Mouse (Mus musculus): ENCODE results near the gene Scaf4. TPM values are rescaled to one million over a fixed set of nuclear protein-coding genes. Genes with fewer than 3 reads are reported as not detected.
"Not testable (repeated sequence)": the region's sequence is repeated elsewhere in the genome, so short reads cannot be mapped to it uniquely, and the experiment has no call there.

Scaf4 gene
- polyA plus RNA-seq, 1 experiment from 2014 or later, result 9.8 TPM

DNA sequence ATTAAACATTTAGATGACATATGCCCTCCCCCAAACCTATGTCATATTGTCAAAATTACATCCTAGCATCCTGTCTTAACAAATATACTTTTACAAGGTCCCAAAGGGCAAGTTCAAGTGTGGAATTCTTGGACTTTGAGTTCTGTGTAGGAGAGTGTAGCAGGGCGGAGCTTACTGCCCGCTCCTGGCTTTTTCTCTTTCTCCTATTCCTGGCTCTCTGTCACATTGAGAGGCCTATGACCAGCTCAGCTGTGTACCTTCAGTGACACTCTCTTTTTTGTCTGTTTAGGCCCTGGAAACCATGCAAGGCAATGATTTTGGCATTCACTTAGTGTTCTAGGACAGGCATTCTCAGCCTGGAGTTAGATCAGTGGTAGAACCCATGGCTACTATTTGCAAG is 67.9 kb downstream of the Scaf4 start:
- Histone ChIP-seq H3K4me3 (replicated peaks) (no peak overlapping the region), H3K4me1 (replicated peaks) (peaks cover 76% of the 10 kb centered on the region), H3K9ac (no peak overlapping the region), H3K27me3 (no peaks in the 10 kb centered on the region), H3K9me3 (replicated peaks) (no peaks in the 10 kb centered on the region), H3K36me3 (no peaks in the 10 kb centered on the region), H3K27ac (peak overlapping the region; percentile 47; the same call in 1 of the 2 replicates), H3K4me2 (no peak overlapping the region)
- no peak for ATAC-seq (ENCODE audit: low read depth)
- DNase-seq, result no peak
- WGBS (ENCODE audit: insufficient replicate concordance), result 88% methylated on average over 2 of the region's 2 CpGs

DNA sequence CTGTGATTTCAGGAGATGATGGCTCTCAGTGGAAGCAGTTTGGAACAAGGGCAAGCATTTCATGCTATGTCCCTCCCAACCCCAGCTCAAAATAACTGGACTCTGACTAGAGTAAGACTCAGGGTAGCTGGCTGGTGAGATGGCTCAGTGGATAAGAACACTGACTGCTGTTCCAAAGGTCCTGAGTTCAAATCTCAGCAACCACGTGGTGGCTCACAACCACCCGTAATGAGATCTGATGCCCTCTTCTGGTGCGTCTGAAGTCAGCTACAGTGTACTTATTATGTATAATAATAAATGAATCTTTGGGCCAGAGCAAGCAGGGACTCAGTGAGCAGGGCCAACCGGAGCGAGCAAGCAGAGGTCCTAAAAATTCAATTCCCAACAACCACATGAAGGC is 68.4 kb downstream of the Scaf4 start:
- not testable (repeated sequence) for ATAC-seq (ENCODE audit: low read depth)

GRCm38 (mm10) chr16:90214731-90215565 is 69.4 kb downstream of the Scaf4 start:
- Histone ChIP-seq H3K27ac (peak overlapping the region; percentile 92), H3K27me3 (no peaks in the 10 kb centered on the region), H3K4me1 (replicated peaks) (peaks cover 77% of the 10 kb centered on the region), H3K9me3 (replicated peaks) (no peaks in the 10 kb centered on the region), H3K36me3 (no peaks in the 10 kb centered on the region), H3K4me2 (no peak overlapping the region), H3K9ac (no peak overlapping the region), H3K4me3 (replicated peaks) (no peak overlapping the region)
- no peak for DNase-seq
- WGBS (ENCODE audit: insufficient replicate concordance), result 67% methylated on average over 11 of the region's 11 CpGs
- no peak for ATAC-seq (ENCODE audit: low read depth)

More for the DNA sequence above, 68.4 kb downstream of the Scaf4 start:
- H3K27me3 ChIP-seq; H3K4me2 ChIP-seq; DNase-seq; H3K9me3 ChIP-seq (replicated peaks); H3K9ac ChIP-seq; H3K36me3 ChIP-seq; H3K4me3 ChIP-seq (replicated peaks): not testable (repeated sequence)
- 74% methylated on average over 5 of the region's 5 CpGs for WGBS (ENCODE audit: insufficient replicate concordance)
- H3K27ac ChIP-seq, result peak overlapping the region; percentile 70
- peaks cover 78% of the 10 kb centered on the region for H3K4me1 ChIP-seq (replicated peaks)

DNA sequence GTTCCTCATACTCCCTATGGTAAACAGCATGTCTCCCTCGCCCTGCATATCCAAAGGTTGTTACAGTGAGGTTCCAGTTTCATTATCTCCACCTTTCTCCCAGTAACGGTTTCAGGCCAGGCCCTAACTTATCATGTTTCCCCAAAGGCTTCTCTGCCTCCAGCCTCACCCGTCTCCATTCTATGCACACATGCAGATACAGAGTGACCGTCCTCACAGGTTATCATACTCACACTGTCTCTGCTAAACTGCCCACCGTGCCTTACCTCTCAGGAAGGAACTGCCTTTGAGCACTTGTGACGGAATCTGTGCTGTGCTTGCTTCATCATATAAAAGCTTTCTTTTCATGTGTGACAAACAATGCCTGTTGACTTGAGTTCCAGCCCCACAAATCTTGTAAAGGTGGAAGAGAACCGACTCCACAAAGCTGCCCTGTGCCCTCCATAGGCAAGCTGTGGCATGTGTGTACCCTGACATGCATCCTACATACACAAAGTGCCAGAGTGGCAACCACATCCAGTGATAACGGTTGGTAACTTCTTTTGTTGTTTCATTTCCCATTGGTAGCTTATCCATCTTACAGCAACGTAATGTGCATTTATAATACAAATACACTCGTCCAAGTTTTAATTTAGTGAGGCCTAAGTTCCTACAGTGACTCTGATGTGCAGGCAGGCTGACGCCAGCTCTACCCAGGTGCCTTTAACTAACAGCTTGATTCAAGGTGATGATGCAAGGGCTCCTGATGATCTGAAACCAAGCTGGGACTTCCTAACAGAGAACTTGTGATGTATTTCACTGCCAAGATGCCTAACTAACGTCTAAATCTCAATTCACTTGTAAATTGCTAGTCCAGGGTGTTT is 70.6 kb downstream of the Scaf4 start:
- H3K4me3 ChIP-seq (replicated peaks), result no peak overlapping the region
- no peaks in the 10 kb centered on the region for H3K9me3 ChIP-seq (replicated peaks)
- H3K4me1 ChIP-seq (replicated peaks), result peaks cover 71% of the 10 kb centered on the region
- peak overlapping the region; percentile 33; the same call in 1 of the 2 replicates for H3K9ac ChIP-seq
- peak overlapping the region; percentile 92 for H3K27ac ChIP-seq
- peak overlapping the region; percentile 49 for H3K4me2 ChIP-seq
- H3K27me3 ChIP-seq, result no peaks in the 10 kb centered on the region
- 34% methylated on average over 12 of the region's 12 CpGs for WGBS (ENCODE audit: insufficient replicate concordance)
- ATAC-seq (ENCODE audit: low read depth) (peak; percentile 97), DNase-seq (peak; percentile 65)
- H3K36me3 ChIP-seq, result no peaks in the 10 kb centered on the region

DNA sequence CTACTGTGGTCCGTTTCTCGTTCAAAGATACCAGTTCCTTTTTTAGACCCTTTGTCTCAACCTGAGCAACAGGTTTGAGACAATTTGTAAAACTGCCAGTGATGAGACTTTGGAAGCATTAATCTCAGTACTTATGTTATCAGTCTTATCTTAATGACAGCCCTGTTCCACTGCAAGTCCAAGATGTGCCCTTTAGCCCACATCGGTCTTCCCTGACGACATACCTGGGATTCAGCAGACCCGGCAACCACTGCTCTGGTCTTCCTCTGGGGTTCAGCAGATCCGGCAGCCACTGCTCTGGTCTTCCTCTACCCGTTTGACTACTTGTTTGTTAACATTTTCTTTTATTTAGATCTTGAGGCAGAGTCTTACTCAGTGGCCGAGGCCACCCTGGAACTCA is 72.5 kb downstream of the Scaf4 start:
- H3K4me3 ChIP-seq (replicated peaks), result no peak overlapping the region
- no peak overlapping the region for H3K27ac ChIP-seq
- H3K36me3 ChIP-seq, result no peaks in the 10 kb centered on the region
- DNase-seq (no peak), ATAC-seq (ENCODE audit: low read depth) (no peak)
- no peak overlapping the region for H3K9ac ChIP-seq
- no peaks in the 10 kb centered on the region for H3K9me3 ChIP-seq (replicated peaks)
- no peaks in the 10 kb centered on the region for H3K27me3 ChIP-seq
- peaks cover 57% of the 10 kb centered on the region for H3K4me1 ChIP-seq (replicated peaks)
- 72% methylated on average over 8 of the region's 8 CpGs for WGBS (ENCODE audit: insufficient replicate concordance)
- no peak overlapping the region for H3K4me2 ChIP-seq

GRCm38 (mm10) chr16:90210717-90211116 is 73.6 kb downstream of the Scaf4 start:
- no peak overlapping the region for H3K4me3 ChIP-seq (replicated peaks)
- ATAC-seq (ENCODE audit: low read depth) (no peak), DNase-seq (no peak)
- no peaks in the 10 kb centered on the region for H3K9me3 ChIP-seq (replicated peaks)
- WGBS (ENCODE audit: insufficient replicate concordance), result 84% methylated on average over 10 of the region's 10 CpGs
- H3K27me3 ChIP-seq, result no peaks in the 10 kb centered on the region
- H3K4me1 ChIP-seq (replicated peaks), result peaks cover 50% of the 10 kb centered on the region
- no peaks in the 10 kb centered on the region for H3K36me3 ChIP-seq
- no peak overlapping the region for H3K9ac ChIP-seq
- no peak overlapping the region for H3K4me2 ChIP-seq
- H3K27ac ChIP-seq, result no peak overlapping the region; the same call in 1 of the 2 replicates

- 71% methylated on average over 3 of the region's 3 CpGs for WGBS (ENCODE audit: insufficient replicate concordance)
- H3K27me3 ChIP-seq, result no peaks in the 10 kb centered on the region
- H3K9ac ChIP-seq, result no peak overlapping the region
- no peak overlapping the region for H3K4me2 ChIP-seq
- H3K4me3 ChIP-seq (replicated peaks), result no peak overlapping the region
- no peaks in the 10 kb centered on the region for H3K36me3 ChIP-seq
- ATAC-seq (ENCODE audit: low read depth) (no peak), DNase-seq (no peak)
- no peak overlapping the region for H3K27ac ChIP-seq
- no peaks in the 10 kb centered on the region for H3K9me3 ChIP-seq (replicated peaks)
- H3K4me1 ChIP-seq (replicated peaks), result peaks cover 33% of the 10 kb centered on the region
Observed at GRCm38 (mm10) chr16:90208996-90209395, 75.3 kb downstream of the Scaf4 start.

DNA sequence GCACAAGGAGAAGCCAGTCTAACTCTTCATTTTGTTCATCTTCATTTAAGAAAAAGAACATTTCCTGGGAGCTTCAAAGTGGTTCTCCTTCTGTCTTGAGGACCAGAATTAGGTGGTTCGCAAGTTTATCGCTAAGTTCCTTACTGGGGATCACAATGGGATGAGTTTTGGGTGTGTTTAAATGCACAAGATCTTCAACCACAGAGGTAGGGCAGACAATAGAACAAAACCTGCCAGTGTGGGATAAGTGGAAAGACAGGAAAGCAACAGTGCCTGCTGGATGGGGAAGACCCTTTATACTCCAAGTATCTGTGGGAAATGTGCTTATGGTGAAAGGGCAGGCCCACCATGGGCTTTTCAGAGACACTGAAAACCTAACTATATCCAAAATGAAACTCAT is 79.4 kb downstream of the Scaf4 start:
- H3K4me1 ChIP-seq (replicated peaks), result peaks cover 14% of the 10 kb centered on the region
- ATAC-seq (ENCODE audit: low read depth) (no peak), DNase-seq (no peak)
- H3K4me3 ChIP-seq (replicated peaks), result no peak overlapping the region
- H3K9me3 ChIP-seq (replicated peaks), result no peaks in the 10 kb centered on the region
- H3K36me3 ChIP-seq, result no peaks in the 10 kb centered on the region
- no peak overlapping the region for H3K27ac ChIP-seq
- H3K9ac ChIP-seq, result no peak overlapping the region
- no peaks in the 10 kb centered on the region for H3K27me3 ChIP-seq
- H3K4me2 ChIP-seq, result no peak overlapping the region
- WGBS (ENCODE audit: insufficient replicate concordance), result 89% methylated on average over 2 of the region's 2 CpGs

GRCm38 (mm10) chr16:90203226-90203962 is 80.9 kb downstream of the Scaf4 start:
- Histone ChIP-seq H3K27ac (no peak overlapping the region), H3K9me3 (replicated peaks) (no peaks in the 10 kb centered on the region), H3K27me3 (no peaks in the 10 kb centered on the region), H3K4me1 (replicated peaks) (peaks cover 24% of the 10 kb centered on the region), H3K4me3 (replicated peaks) (no peak overlapping the region), H3K9ac (no peak overlapping the region), H3K36me3 (no peaks in the 10 kb centered on the region), H3K4me2 (no peak overlapping the region)
- 70% methylated on average over 6 of the region's 6 CpGs for WGBS (ENCODE audit: insufficient replicate concordance)
- DNase-seq (no peak), ATAC-seq (ENCODE audit: low read depth) (no peak)

- Histone ChIP-seq H3K36me3 (no peaks in the 10 kb centered on the region), H3K4me2 (no peak overlapping the region), H3K4me3 (replicated peaks) (no peak overlapping the region), H3K27ac (no peak overlapping the region), H3K4me1 (replicated peaks) (peaks cover 36% of the 10 kb centered on the region), H3K9me3 (replicated peaks) (no peaks in the 10 kb centered on the region), H3K9ac (no peak overlapping the region), H3K27me3 (no peaks in the 10 kb centered on the region)
- ATAC-seq (ENCODE audit: low read depth) (no peak), DNase-seq (no peak)
- WGBS (ENCODE audit: insufficient replicate concordance), result 74% methylated on average over 19 of the region's 19 CpGs
Observed at GRCm38 (mm10) chr16:90202140-90202539, 82.2 kb downstream of the Scaf4 start.

- DNase-seq (no peak), ATAC-seq (ENCODE audit: low read depth) (no peak)
- Histone ChIP-seq H3K4me2 (peak overlapping the region; percentile 76), H3K36me3 (no peaks in the 10 kb centered on the region), H3K4me1 (replicated peaks) (peaks cover 49% of the 10 kb centered on the region), H3K27ac (peak overlapping the region; percentile 98), H3K4me3 (replicated peaks) (no peak overlapping the region), H3K9me3 (replicated peaks) (no peaks in the 10 kb centered on the region), H3K9ac (peak overlapping the region; percentile 71), H3K27me3 (no peaks in the 10 kb centered on the region)
- WGBS (ENCODE audit: insufficient replicate concordance), result 40% methylated on average over 10 of the region's 10 CpGs
Observed at GRCm38 (mm10) chr16:90199174-90199573, 85.1 kb downstream of the Scaf4 start.
